Mouse (Mus musculus) MEL (cell line): Measurements from ENCODE around the gene Timm22. TPM values are rescaled to one million over a fixed set of nuclear protein-coding genes. Genes with fewer than 3 reads are reported as not detected.

Source experiments
- DNase-seq: peaks from one replicate; pipeline ENCODE4 v3.0.0; 2011; ENCODE audit warnings: low read depth, low spot score
- H3K27ac ChIP-seq: 2 replicates; pipeline ENCODE4 v1.5.1; 2012; ENCODE audit warnings: low read depth, mild to moderate bottlenecking, control low read depth, low read length, moderate library complexity; ENCODE audit not compliant: control insufficient read depth
- H3K27me3 ChIP-seq, 2 experiments: fragments of 150-350 bp in 1 of 2; sonication (generic) in 1 of 2; 2 replicates each; pipeline ENCODE4 v1.6.1; 2012; ENCODE audit warnings: low read length in 2 of 2, mild to moderate bottlenecking in 2 of 2, improper control_type of control experiment in 1 of 2, moderate library complexity in 1 of 2; ENCODE audit not compliant: insufficient read depth in 2 of 2, control insufficient read depth in 1 of 2
- H3K36me3 ChIP-seq, 2 experiments: 2 replicates each; pipeline ENCODE4 v1.6.1; 2012 to 2014; ENCODE audit warnings: low read length in 2 of 2, improper control_type of control experiment in 1 of 2, inconsistent platforms in 1 of 2, mild to moderate bottlenecking in 1 of 2; ENCODE audit not compliant: insufficient read depth in 2 of 2, control insufficient read depth in 1 of 2
- H3K4me1 ChIP-seq, 2 experiments: fragments of 150-350 bp in 1 of 2; sonication (generic) in 1 of 2; 2 replicates each; pipeline ENCODE4 v1.6.1; 2012; ENCODE audit warnings: low read length in 2 of 2, improper control_type of control experiment in 1 of 2, mild to moderate bottlenecking in 1 of 2; ENCODE audit not compliant: insufficient read depth in 2 of 2, control insufficient read depth in 1 of 2
- H3K4me3 ChIP-seq, 2 experiments: fragments of 150-350 bp in 1 of 2; sonication (generic) in 1 of 2; 2 replicates each; pipeline ENCODE4 v1.5.1; 2012; ENCODE audit warnings: low read depth in 2 of 2, low read length in 2 of 2, mild to moderate bottlenecking in 2 of 2, moderate library complexity in 2 of 2, control low read depth in 1 of 2, improper control_type of control experiment in 1 of 2; ENCODE audit not compliant: control insufficient read depth in 1 of 2, insufficient read depth in 1 of 2
- H3K79me2 ChIP-seq: 2 replicates; pipeline ENCODE4 v1.6.1; 2012; ENCODE audit warnings: mild to moderate bottlenecking, low read length, moderate library complexity; ENCODE audit not compliant: control insufficient read depth, poor library complexity, insufficient read depth
- H3K9ac ChIP-seq: 2 replicates; pipeline ENCODE4 v1.6.1; 2012; ENCODE audit warnings: low read depth, mild to moderate bottlenecking, control low read depth, low read length, moderate library complexity; ENCODE audit not compliant: control insufficient read depth, poor library complexity, severe bottlenecking
- H3K9me3 ChIP-seq: fragments of 150-350 bp; sonication (generic); replicated peaks from 2 replicates; pipeline ENCODE4 v1.6.1; 2012; ENCODE audit warnings: mild to moderate bottlenecking, low read length, improper control_type of control experiment, moderate library complexity; ENCODE audit not compliant: insufficient read depth
- BHLHE40 ChIP-seq: IDR thresholded peaks from 2 replicates; pipeline ENCODE4 v1.6.1; 2012; ENCODE audit warnings: low read depth, mild to moderate bottlenecking, inconsistent platforms, low read length, improper control_type of control experiment, borderline replicate concordance
- CTCF ChIP-seq, 3 experiments: IDR thresholded peaks in 2 of 3; conservative IDR thresholded peaks in 1 of 3; 2 replicates each; pipeline ENCODE4 v1.5.1; 2011 to 2012; ENCODE audit warnings: low read length in 3 of 3, low read depth in 2 of 3, mild to moderate bottlenecking in 2 of 3, improper control_type of control experiment in 1 of 3, inconsistent platforms in 1 of 3, mixed read lengths in 1 of 3, moderate library complexity in 1 of 3; ENCODE audit not compliant: control insufficient read depth in 1 of 3, insufficient read depth in 1 of 3, poor library complexity in 1 of 3, severe bottlenecking in 1 of 3
- E2F4 ChIP-seq: IDR thresholded peaks from 2 replicates; pipeline ENCODE4 v1.6.1; 2011; ENCODE audit warnings: low read depth, low read length, improper control_type of control experiment, borderline replicate concordance
- ELF1 ChIP-seq: IDR thresholded peaks from 2 replicates; pipeline ENCODE4 v1.6.1; 2014; ENCODE audit warnings: low read depth, mild to moderate bottlenecking, inconsistent platforms, low read length, improper control_type of control experiment, moderate library complexity
- GABPA ChIP-seq: IDR thresholded peaks from 2 replicates; pipeline ENCODE4 v1.6.1; 2012; ENCODE audit warnings: low read depth, mild to moderate bottlenecking, inconsistent platforms, low read length, improper control_type of control experiment, moderate library complexity
- GATA1 ChIP-seq: IDR thresholded peaks from 2 replicates; pipeline ENCODE4 v1.6.1; 2011; ENCODE audit warnings: low read depth, low read length, improper control_type of control experiment
- HCFC1 ChIP-seq: IDR thresholded peaks from 2 replicates; pipeline ENCODE4 v1.6.1; 2012; ENCODE audit warnings: low read depth, mild to moderate bottlenecking, inconsistent platforms, low read length, improper control_type of control experiment, moderate library complexity
- JUND ChIP-seq: IDR thresholded peaks from 2 replicates; pipeline ENCODE4 v1.6.1; 2011; ENCODE audit warnings: low read depth, mild to moderate bottlenecking, improper control_type of control experiment, low read length
- KAT2A ChIP-seq: conservative IDR thresholded peaks from 2 replicates; pipeline ENCODE4 v1.6.1; 2012; ENCODE audit warnings: low read depth, low read length, improper control_type of control experiment, inconsistent platforms
- MEF2A ChIP-seq: IDR thresholded peaks from 2 replicates; pipeline ENCODE4 v1.6.1; 2014; ENCODE audit warnings: low read depth, mild to moderate bottlenecking, inconsistent platforms, low read length, improper control_type of control experiment; ENCODE audit not compliant: poor library complexity, insufficient replicate concordance, severe bottlenecking; ENCODE audit errors: extremely low read depth
- MYB ChIP-seq: IDR thresholded peaks from 2 replicates; pipeline ENCODE4 v1.6.1; 2011; ENCODE audit warnings: mild to moderate bottlenecking, low read depth, low read length, improper control_type of control experiment
- NELFE ChIP-seq: IDR thresholded peaks from 2 replicates; pipeline ENCODE4 v1.6.1; 2011; ENCODE audit warnings: low read depth, low read length, improper control_type of control experiment
- NRF1 ChIP-seq: IDR thresholded peaks from 2 replicates; pipeline ENCODE4 v1.6.1; 2014; ENCODE audit warnings: low read depth, mild to moderate bottlenecking, inconsistent platforms, low read length, improper control_type of control experiment, moderate library complexity; ENCODE audit not compliant: poor library complexity, insufficient read depth, severe bottlenecking
- POLR2AphosphoS2 ChIP-seq: IDR thresholded peaks from 2 replicates; pipeline ENCODE4 v1.6.1; 2011; ENCODE audit warnings: low read length, improper control_type of control experiment
- POLR2AphosphoS5 ChIP-seq: IDR thresholded peaks from 2 replicates; pipeline ENCODE4 v1.6.1; 2012; ENCODE audit warnings: low read depth, borderline replicate concordance, mild to moderate bottlenecking, inconsistent platforms, low read length, moderate library complexity, mixed read lengths
- RAD21 ChIP-seq: IDR thresholded peaks from 2 replicates; pipeline ENCODE4 v1.6.1; 2011; ENCODE audit warnings: mild to moderate bottlenecking, low read depth, low read length, improper control_type of control experiment
- RCOR1 ChIP-seq: IDR thresholded peaks from 2 replicates; pipeline ENCODE4 v1.6.1; 2012; ENCODE audit warnings: low read depth, mild to moderate bottlenecking, inconsistent platforms, low read length, improper control_type of control experiment
- SIN3A ChIP-seq: IDR thresholded peaks from 2 replicates; pipeline ENCODE4 v1.6.1; 2012; ENCODE audit warnings: low read length, improper control_type of control experiment, inconsistent platforms
- TAL1 ChIP-seq: IDR thresholded peaks from 2 replicates; pipeline ENCODE4 v1.6.1; 2012; ENCODE audit warnings: mild to moderate bottlenecking, inconsistent platforms, low read length, moderate library complexity, mixed read lengths
- TBP ChIP-seq: IDR thresholded peaks from 2 replicates; pipeline ENCODE4 v1.8.0; 2011; ENCODE audit warnings: low read depth, low read length, improper control_type of control experiment
- TCF12 ChIP-seq: IDR thresholded peaks from 2 replicates; pipeline ENCODE4 v1.6.1; 2014; ENCODE audit warnings: low read depth, mild to moderate bottlenecking, inconsistent platforms, low read length, improper control_type of control experiment, moderate library complexity
- ZMIZ1 ChIP-seq: IDR thresholded peaks from 2 replicates; pipeline ENCODE4 v1.6.1; 2012; ENCODE audit warnings: low read depth, mild to moderate bottlenecking, inconsistent platforms, low read length, improper control_type of control experiment, moderate library complexity
- polyA plus RNA-seq, 2 experiments: library from polyadenylated mRNA; stranded (reverse) in 1 of 2; unstranded in 1 of 2; fragments of >175 nt in 1 of 2; fragments of >200 nt in 1 of 2; gene quantifications; 2 replicates each; pipeline versions ENCODE4 v1.2.1 to v1.2.4; 2012; ENCODE audit warnings: low replicate concordance in 2 of 2, low read depth in 1 of 2; ENCODE audit not compliant: insufficient read length in 2 of 2, insufficient read depth in 1 of 2, missing spikeins in 1 of 2
- total RNA-seq: library from RNA; depleted of rRNA; stranded (reverse); fragments of 300-350 nt; gene quantifications from 2 replicates; pipeline ENCODE4 v1.2.3, GENCODE M21; 2012

Timm22 gene
- total and polyA plus RNA-seq, 3 experiments: 47.4 to 77.0 TPM; not detected in 1

DNA sequence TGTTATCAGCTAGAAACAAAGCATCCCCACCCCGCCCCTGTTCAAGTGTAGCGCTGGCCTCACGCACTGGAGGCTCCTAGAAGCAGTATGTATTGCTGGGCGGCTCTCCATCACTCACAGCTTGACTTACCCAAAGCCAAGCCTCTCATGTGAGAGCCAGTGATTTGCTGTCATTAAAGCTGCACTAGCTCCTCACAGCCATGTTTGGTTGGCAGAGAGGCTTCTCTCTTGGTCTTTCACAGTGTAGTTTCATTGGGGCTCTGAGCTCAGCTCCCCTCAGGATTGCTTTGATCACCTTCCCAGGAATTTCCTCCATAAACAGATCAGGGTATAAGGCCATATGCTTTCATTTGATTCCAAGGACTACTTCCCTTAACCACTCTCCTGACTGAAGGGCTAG lies 6.5 kb downstream of the Timm22 start:
- H3K27ac ChIP-seq: no peak overlapping the region
- no peak overlapping the region for H3K4me3 ChIP-seq
- H3K27me3 ChIP-seq: no peaks in the 10 kb centered on the region
- DNase-seq: no peak
- H3K9ac ChIP-seq: no peak overlapping the region
- no peaks in the 10 kb centered on the region; a peak in 2 of 4 replicates for H3K36me3 ChIP-seq
- no peaks in the 10 kb centered on the region for H3K4me1 ChIP-seq
- H3K9me3 ChIP-seq: no peaks in the 10 kb centered on the region
- no peak for TF ChIP-seq TAL1
- TF ChIP-seq RCOR1: no peak
- no peak for TF ChIP-seq JUND
- TF ChIP-seq POLR2AphosphoS2: no peak
- no peak for TF ChIP-seq GATA1
- TF ChIP-seq TCF12: no peak
- no peak for TF ChIP-seq NRF1
- no peak for TF ChIP-seq MEF2A
- no peak for TF ChIP-seq GABPA
- no peak for TF ChIP-seq NELFE
- no peak for TF ChIP-seq SIN3A
- peaks cover 3% of the 10 kb centered on the region for H3K79me2 ChIP-seq

DNA sequence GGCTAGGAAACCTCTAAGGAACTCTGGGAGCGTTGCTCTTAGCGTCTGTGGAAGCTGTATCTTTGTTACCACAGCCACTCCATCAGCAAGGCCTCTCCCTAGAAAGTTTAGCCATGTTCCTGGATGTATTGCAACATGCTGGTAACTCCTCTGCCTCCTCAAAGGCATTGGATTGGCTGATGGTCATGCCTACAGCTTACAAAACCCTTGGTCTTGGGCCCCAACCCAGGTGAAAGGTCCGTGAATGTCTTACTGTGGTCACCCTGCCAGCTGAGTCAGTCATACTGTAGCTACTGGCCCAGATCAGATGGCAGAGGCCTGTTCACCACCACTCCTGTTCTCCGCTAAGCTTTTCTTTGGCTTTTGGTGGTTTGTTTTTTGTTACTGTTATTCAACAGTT lies 8.2 kb downstream of the Timm22 start:
- TF ChIP-seq TBP (no peak), POLR2AphosphoS2 (no peak), NELFE (no peak), ZMIZ1 (no peak), POLR2AphosphoS5 (no peak), ELF1 (no peak), CTCF (IDR thresholded peaks at IDR 0.05 in 2 of 3, conservative IDR thresholded peaks at IDR 0.05 in 1 of 3; ENCODE audit: control insufficient read depth in 1 of 3, insufficient read depth in 1 of 3, low read depth in 2 of 3, low read length in 3 of 3, poor library complexity in 1 of 3, severe bottlenecking in 1 of 3) (no peak), TAL1 (no peak), GATA1 (no peak), BHLHE40 (no peak), MEF2A (no peak), HCFC1 (no peak), JUND (no peak), MYB (no peak), KAT2A (no peak), E2F4 (no peak), RAD21 (no peak), RCOR1 (no peak)
- no peaks in the 10 kb centered on the region; a peak in 2 of 4 replicates for H3K36me3 ChIP-seq
- no peaks in the 10 kb centered on the region; the same call in 1 of the 2 replicates for H3K79me2 ChIP-seq
- H3K9me3 ChIP-seq: no peaks in the 10 kb centered on the region
- H3K9ac ChIP-seq: no peak overlapping the region
- H3K27ac ChIP-seq: no peak overlapping the region
- H3K27me3 ChIP-seq: no peaks in the 10 kb centered on the region
- DNase-seq: no peak
- no peaks in the 10 kb centered on the region for H3K4me1 ChIP-seq
- H3K4me3 ChIP-seq: no peak overlapping the region
